Mouse (Mus musculus): Measurements from ENCODE around the gene Sds.

The Sds gene

GRCm38 (mm10) chr5:120440733-120441132 is 35.6 kb upstream of the Sds start:
- DNase-seq (ENCODE audit: low spot score) = peak; percentile 88

- no peak for DNase-seq (ENCODE audit: low spot score)
Observed at GRCm38 (mm10) chr5:120447305-120447704, 29.0 kb upstream of the Sds start.

- DNase-seq (ENCODE audit: low spot score) = no peak
Observed at GRCm38 (mm10) chr5:120454756-120455337, 21.5 kb upstream of the Sds start.

- DNase-seq (ENCODE audit: low spot score) = no peak
Observed at GRCm38 (mm10) chr5:120456253-120456652, 20.1 kb upstream of the Sds start.

GRCm38 (mm10) chr5:120456841-120457554 is 19.3 kb upstream of the Sds start:
- DNase-seq (ENCODE audit: low spot score) = no peak

- DNase-seq (ENCODE audit: low spot score) = peak; percentile 62
Observed at GRCm38 (mm10) chr5:120457628-120458027, 18.7 kb upstream of the Sds start.

- no peak for DNase-seq (ENCODE audit: low spot score)
Observed at GRCm38 (mm10) chr5:120459133-120459532, 17.2 kb upstream of the Sds start.

- DNase-seq (ENCODE audit: low spot score) = no peak
Observed at GRCm38 (mm10) chr5:120461902-120462301, 14.4 kb upstream of the Sds start.

- no peak for DNase-seq (ENCODE audit: low spot score)
Observed at GRCm38 (mm10) chr5:120464321-120464720, 12.0 kb upstream of the Sds start.

- peak; percentile 31 for DNase-seq (ENCODE audit: low spot score)
Observed at GRCm38 (mm10) chr5:120465062-120465461, 11.3 kb upstream of the Sds start.

GRCm38 (mm10) chr5:120465860-120466259 is 10.5 kb upstream of the Sds start:
- DNase-seq (ENCODE audit: low spot score) = no peak

GRCm38 (mm10) chr5:120467026-120467425 is 9.3 kb upstream of the Sds start:
- peak; percentile 28 for DNase-seq (ENCODE audit: low spot score)

GRCm38 (mm10) chr5:120468336-120468735 is 8.0 kb upstream of the Sds start:
- no peak for DNase-seq (ENCODE audit: low spot score)

GRCm38 (mm10) chr5:120468830-120469229 is 7.5 kb upstream of the Sds start:
- DNase-seq (ENCODE audit: low spot score) = no peak

- DNase-seq (ENCODE audit: low spot score) = no peak
Observed at GRCm38 (mm10) chr5:120471538-120471937, 4.8 kb upstream of the Sds start.

- no peak for DNase-seq (ENCODE audit: low spot score)
Observed at GRCm38 (mm10) chr5:120472770-120473169, 3.6 kb upstream of the Sds start, which contains the start of gene Sdsl. Gene Sdsl, minus strand, starts transcription at chr5:120472810.

- DNase-seq (ENCODE audit: low spot score) = no peak
Observed at GRCm38 (mm10) chr5:120473361-120473760, 3.0 kb upstream of the Sds start.

- DNase-seq (ENCODE audit: low spot score) = no peak
Observed at GRCm38 (mm10) chr5:120475861-120476260, 465 bp upstream of the Sds start.

GRCm38 (mm10) chr5:120477993-120478392 is 1.7 kb downstream of the Sds start:
- DNase-seq (ENCODE audit: low spot score) = no peak

- DNase-seq (ENCODE audit: low spot score) = no peak
Observed at GRCm38 (mm10) chr5:120479538-120479937, 3.2 kb downstream of the Sds start.

- DNase-seq (ENCODE audit: low spot score) = no peak
Observed at GRCm38 (mm10) chr5:120481205-120481604, 4.9 kb downstream of the Sds start.

- DNase-seq (ENCODE audit: low spot score) = no peak
Observed at GRCm38 (mm10) chr5:120483399-120483798, 7.1 kb downstream of the Sds start.

GRCm38 (mm10) chr5:120487844-120488243 is 11.5 kb downstream of the Sds start:
- no peak for DNase-seq (ENCODE audit: low spot score)

- DNase-seq (ENCODE audit: low spot score) = no peak
Observed at GRCm38 (mm10) chr5:120490679-120491192, 14.4 kb downstream of the Sds start.

Measured in ovary, postnatal 14 days (tissue).